Mouse (Mus musculus): Measurements from ENCODE around the gene Ereg. TPM values are rescaled to one million over a fixed set of nuclear protein-coding genes. Genes with fewer than 3 reads are reported as not detected.

Ereg gene
- polyA plus RNA-seq, 1 experiment: 0.03 TPM

DNA sequence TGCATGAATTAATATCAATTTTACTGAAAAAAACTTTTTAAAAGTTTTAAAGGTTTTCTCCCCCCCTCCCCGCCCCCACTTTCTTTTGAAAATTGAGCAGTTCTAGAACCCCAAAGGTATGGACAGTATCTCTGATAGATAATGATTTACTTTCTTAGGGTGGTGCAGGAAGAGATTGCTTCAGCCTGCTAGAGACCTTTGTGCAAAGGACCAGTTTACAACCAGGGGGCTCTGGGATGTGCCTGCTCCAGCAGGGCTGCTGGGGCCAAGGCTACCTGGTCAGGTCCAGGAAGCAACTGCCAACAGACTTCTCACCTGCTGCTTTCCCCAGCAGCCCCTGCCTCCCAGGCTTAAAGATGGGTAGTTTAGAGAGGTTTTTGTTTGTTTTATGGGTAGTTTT is 599 bp downstream of the Ereg start:
- H3K4me1 ChIP-seq (ENCODE audit: control insufficient read depth, insufficient read depth, low read length): no peaks in the 10 kb centered on the region
- H3K27me3 ChIP-seq (replicated peaks; ENCODE audit: control insufficient read depth, insufficient read depth, low read length): no peaks in the 10 kb centered on the region; the same call in 1 of the 2 replicates
- H3K27ac ChIP-seq (ENCODE audit: insufficient read depth, low read depth, low read length): no peak overlapping the region
- H3K36me3 ChIP-seq (ENCODE audit: control insufficient read depth, insufficient read depth, low read length): no peaks in the 10 kb centered on the region
- DNase-seq: no peak
- H3K4me3 ChIP-seq (ENCODE audit: insufficient read depth, low read depth, low read length): no peak overlapping the region
- no peak for TF ChIP-seq CTCF (conservative IDR thresholded peaks at IDR 0.05; ENCODE audit: insufficient read depth, insufficient read length, low read depth, low read length)
- TF ChIP-seq POLR2A (IDR thresholded peaks at IDR 0.05; ENCODE audit: low read depth, low read length): no peak
- WGBS: 76% methylated on average over 1 of the region's 1 CpGs

GRCm38 (mm10) chr5:91083016-91083415 is 8.6 kb downstream of the Ereg start:
- Histone ChIP-seq H3K27me3 (replicated peaks; ENCODE audit: control insufficient read depth, insufficient read depth, low read length) (no peaks in the 10 kb centered on the region), H3K27ac (ENCODE audit: insufficient read depth, low read depth, low read length) (no peak overlapping the region), H3K36me3 (ENCODE audit: control insufficient read depth, insufficient read depth, low read length) (no peaks in the 10 kb centered on the region), H3K4me1 (ENCODE audit: control insufficient read depth, insufficient read depth, low read length) (no peaks in the 10 kb centered on the region), H3K4me3 (ENCODE audit: insufficient read depth, low read depth, low read length) (no peak overlapping the region)
- WGBS: 54% methylated on average over 5 of the region's 5 CpGs
- TF ChIP-seq CTCF (conservative IDR thresholded peaks at IDR 0.05; ENCODE audit: insufficient read depth, insufficient read length, low read depth, low read length) (no peak), POLR2A (IDR thresholded peaks at IDR 0.05; ENCODE audit: low read depth, low read length) (no peak)
- DNase-seq: no peak

DNA sequence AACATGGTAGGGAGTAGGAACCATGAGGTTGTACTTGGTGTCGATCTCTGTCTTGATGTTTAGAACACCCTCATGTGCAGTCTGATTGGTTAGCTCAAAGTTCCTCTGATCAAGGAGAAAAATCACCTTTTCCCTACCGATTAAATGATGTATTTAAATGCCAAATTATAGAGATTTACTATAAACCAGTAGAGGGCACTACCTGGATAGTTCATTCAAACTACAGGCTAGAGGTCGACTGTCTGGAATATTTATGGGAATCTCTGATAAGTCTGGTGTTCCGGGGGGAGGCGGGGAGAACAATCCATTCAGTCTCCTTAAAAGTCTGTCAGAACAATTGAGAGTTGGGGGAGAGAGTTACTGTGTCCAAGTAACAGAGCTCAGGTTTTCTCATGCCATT is 10.9 kb downstream of the Ereg start:
- 58% methylated on average over 5 of the region's 5 CpGs for WGBS
- Histone ChIP-seq H3K4me3 (ENCODE audit: insufficient read depth, low read depth, low read length) (no peak overlapping the region), H3K4me1 (ENCODE audit: control insufficient read depth, insufficient read depth, low read length) (no peaks in the 10 kb centered on the region), H3K27me3 (replicated peaks; ENCODE audit: control insufficient read depth, insufficient read depth, low read length) (no peaks in the 10 kb centered on the region), H3K36me3 (ENCODE audit: control insufficient read depth, insufficient read depth, low read length) (no peaks in the 10 kb centered on the region), H3K27ac (ENCODE audit: insufficient read depth, low read depth, low read length) (no peak overlapping the region)
- no peak for TF ChIP-seq CTCF (conservative IDR thresholded peaks at IDR 0.05; ENCODE audit: insufficient read depth, insufficient read length, low read depth, low read length)
- DNase-seq: no peak

DNA sequence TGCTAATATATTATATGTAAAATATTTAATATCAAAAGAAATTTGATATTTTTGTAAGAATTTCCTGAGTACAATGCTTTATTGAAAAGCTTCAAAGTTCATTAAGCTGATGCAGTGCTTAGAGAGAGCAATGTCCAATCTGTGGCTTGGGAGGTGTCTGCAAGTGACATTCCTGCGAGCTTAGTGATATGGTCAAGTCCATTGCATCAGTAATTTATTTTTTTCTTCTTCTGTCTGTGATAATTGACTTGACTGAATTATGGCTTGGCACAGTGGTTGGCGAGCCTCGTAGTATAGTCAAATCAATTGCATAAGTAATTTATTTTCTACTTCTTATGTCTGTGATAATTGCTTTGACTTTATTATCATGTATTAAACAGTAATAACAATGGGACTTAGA is 15.9 kb downstream of the Ereg start:
- H3K27me3 ChIP-seq (replicated peaks; ENCODE audit: control insufficient read depth, insufficient read depth, low read length): no peaks in the 10 kb centered on the region
- DNase-seq: no peak
- no peak overlapping the region for H3K4me3 ChIP-seq (ENCODE audit: insufficient read depth, low read depth, low read length)
- H3K36me3 ChIP-seq (ENCODE audit: control insufficient read depth, insufficient read depth, low read length): no peaks in the 10 kb centered on the region
- no peak overlapping the region for H3K27ac ChIP-seq (ENCODE audit: insufficient read depth, low read depth, low read length)
- 73% methylated on average over 3 of the region's 3 CpGs for whole genome bisulfite sequencing
- TF ChIP-seq CTCF (conservative IDR thresholded peaks at IDR 0.05; ENCODE audit: insufficient read depth, insufficient read length, low read depth, low read length): no peak
- no peak for TF ChIP-seq POLR2A (IDR thresholded peaks at IDR 0.05; ENCODE audit: low read depth, low read length)
- H3K4me1 ChIP-seq (ENCODE audit: control insufficient read depth, insufficient read depth, low read length): no peaks in the 10 kb centered on the region

DNA sequence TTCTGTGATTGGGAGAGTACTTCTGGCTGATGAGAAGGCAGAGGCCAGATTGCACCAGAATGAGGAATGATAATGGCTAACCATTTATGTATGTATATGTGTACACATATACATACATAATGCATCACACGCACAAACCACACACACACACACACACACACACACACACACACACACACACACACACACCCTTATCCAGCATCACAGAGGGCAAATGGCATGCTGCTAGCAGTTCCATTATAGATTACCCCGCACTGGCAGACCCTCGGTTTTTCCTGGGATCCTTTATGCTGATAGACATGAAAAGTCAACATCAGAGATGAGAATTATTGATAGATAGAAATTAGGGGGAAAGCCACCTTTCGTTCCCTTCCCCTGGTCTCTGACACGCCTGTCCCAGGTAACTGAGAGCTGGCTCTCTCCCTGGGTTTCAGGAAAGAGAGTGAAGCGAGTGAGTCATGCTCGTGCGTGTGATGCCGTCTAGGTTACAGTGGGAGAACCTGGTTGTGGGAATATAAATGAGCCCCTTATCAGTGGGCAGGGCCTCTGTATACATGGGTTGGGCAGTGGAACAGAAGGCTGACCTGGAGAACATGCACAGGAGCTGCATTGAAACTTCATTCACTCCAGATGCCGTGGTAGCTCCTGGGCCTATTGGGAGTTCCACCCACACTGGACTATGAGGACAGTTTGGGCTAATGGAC is 23.6 kb downstream of the Ereg start:
- Histone ChIP-seq H3K27ac (ENCODE audit: insufficient read depth, low read depth, low read length) (no peak overlapping the region), H3K4me1 (ENCODE audit: control insufficient read depth, insufficient read depth, low read length) (no peaks in the 10 kb centered on the region), H3K27me3 (replicated peaks; ENCODE audit: control insufficient read depth, insufficient read depth, low read length) (no peaks in the 10 kb centered on the region), H3K4me3 (ENCODE audit: insufficient read depth, low read depth, low read length) (no peak overlapping the region), H3K36me3 (ENCODE audit: control insufficient read depth, insufficient read depth, low read length) (no peaks in the 10 kb centered on the region)
- DNase-seq: no peak
- WGBS: 85% methylated on average over 10 of the region's 10 CpGs
- TF ChIP-seq POLR2A (IDR thresholded peaks at IDR 0.05; ENCODE audit: low read depth, low read length): no peak
- TF ChIP-seq CTCF (conservative IDR thresholded peaks at IDR 0.05; ENCODE audit: insufficient read depth, insufficient read length, low read depth, low read length): no peak

GRCm38 (mm10) chr5:91101742-91102141 is 27.3 kb downstream of the Ereg start:
- Histone ChIP-seq H3K4me3 (ENCODE audit: insufficient read depth, low read depth, low read length) (no peak overlapping the region), H3K27me3 (replicated peaks; ENCODE audit: control insufficient read depth, insufficient read depth, low read length) (no peaks in the 10 kb centered on the region), H3K27ac (ENCODE audit: insufficient read depth, low read depth, low read length) (no peak overlapping the region), H3K4me1 (ENCODE audit: control insufficient read depth, insufficient read depth, low read length) (0 out of 2 replicates have a peak, but pooled peaks cover 2% of the 10 kb centered on the region), H3K36me3 (ENCODE audit: control insufficient read depth, insufficient read depth, low read length) (no peaks in the 10 kb centered on the region)
- WGBS: 95% methylated on average over 5 of the region's 5 CpGs
- TF ChIP-seq CTCF (conservative IDR thresholded peaks at IDR 0.05; ENCODE audit: insufficient read depth, insufficient read length, low read depth, low read length): no peak
- TF ChIP-seq POLR2A (IDR thresholded peaks at IDR 0.05; ENCODE audit: low read depth, low read length): no peak
- DNase-seq: no peak

DNA sequence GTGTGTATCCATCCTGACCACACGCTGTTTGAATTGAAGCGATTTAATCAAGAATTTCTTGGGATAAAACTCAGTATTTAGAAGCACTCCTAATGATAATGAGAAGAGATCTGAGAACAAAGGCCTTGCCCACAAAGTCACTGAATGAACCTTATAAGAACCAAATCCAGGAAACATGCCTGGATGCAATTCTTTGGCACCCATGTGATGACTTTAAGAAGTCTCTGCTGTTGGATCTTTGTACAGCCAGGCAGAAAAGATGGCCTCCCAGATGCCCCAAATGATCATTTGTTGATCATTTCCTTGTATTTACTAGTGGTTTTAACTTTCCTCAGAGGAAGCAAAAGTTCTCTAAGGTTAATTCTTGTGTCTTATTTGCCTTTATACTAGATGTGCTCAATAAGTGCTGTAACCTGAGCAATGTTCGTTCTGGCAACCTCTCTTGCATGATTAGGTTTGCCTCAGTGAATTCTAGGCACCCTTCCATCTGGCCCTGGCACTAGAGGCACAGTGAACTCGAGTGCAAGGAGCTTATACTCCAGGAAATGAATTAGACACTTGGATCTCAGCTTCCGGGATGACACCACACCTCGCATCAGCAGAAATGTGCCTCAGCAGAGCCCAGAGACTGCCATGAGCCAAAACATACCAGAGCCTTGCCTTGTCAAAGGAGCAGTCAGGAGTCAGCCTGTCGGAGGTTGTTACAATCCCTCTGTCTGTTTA is 29.7 kb downstream of the Ereg start:
- no peak overlapping the region for H3K4me3 ChIP-seq (ENCODE audit: insufficient read depth, low read depth, low read length)
- WGBS: 43% methylated on average over 7 of the region's 7 CpGs
- no peak for TF ChIP-seq POLR2A (IDR thresholded peaks at IDR 0.05; ENCODE audit: low read depth, low read length)
- TF ChIP-seq CTCF (conservative IDR thresholded peaks at IDR 0.05; ENCODE audit: insufficient read depth, insufficient read length, low read depth, low read length): no peak
- H3K27ac ChIP-seq (ENCODE audit: insufficient read depth, low read depth, low read length): no peak overlapping the region
- H3K36me3 ChIP-seq (ENCODE audit: control insufficient read depth, insufficient read depth, low read length): no peaks in the 10 kb centered on the region
- peak; percentile 84 for DNase-seq
- H3K27me3 ChIP-seq (replicated peaks; ENCODE audit: control insufficient read depth, insufficient read depth, low read length): no peaks in the 10 kb centered on the region
- H3K4me1 ChIP-seq (ENCODE audit: control insufficient read depth, insufficient read depth, low read length): 0 out of 2 replicates have a peak, but pooled peaks cover 2% of the 10 kb centered on the region
